In genomic region chr14:84446941-84447641, GRCm38 (mm10) we compare ENCODE assay signal across 7 mouse cellular contexts. TPM values are rescaled to one million over a fixed set of nuclear protein-coding genes. Genes with fewer than 3 reads are reported as not detected.
DNase-seq lines count a peak whose midpoint lies in the region; ATAC-seq lines count a peak whose summit lies in the region.

No protein-coding gene starts in this region.

- intact Hi-C loops in left cerebral cortex, postnatal 14 days (cut with DNase I) = loop anchor here (10.0 kb wide), 1 partner anchor 1458 kb away; no protein-coding TSS in a partner anchor

- ATAC-seq in megakaryocyte, adult 5-6 weeks (ENCODE audit: poor library complexity, severe bottlenecking) = peak; percentile 36

- DNase-seq in adrenal gland, postnatal 10 days = peak; percentile 63
- DNase-seq in embryo, embryonic 10 days (ENCODE audit: low spot score) = peak; percentile 76
- peak; percentile 48 to 68 for DNase-seq in gastrocnemius, postnatal 4 days (ENCODE audit: low spot score in 2 of 2)
- peak; percentile 2 for DNase-seq in induced T-regulatory cell, adult 2 months (ENCODE audit: low read depth)
- peak; percentile 22 to 58 for DNase-seq in left cerebral cortex, postnatal 14 days (ENCODE audit: low spot score in 2 of 2)
- peak; percentile 30 to 35 for DNase-seq in right cerebral cortex, postnatal 36 days (ENCODE audit: low spot score in 2 of 2)

RNA-seq across cellular contexts. Expression of gene Pcdh17, which starts 3.7 kb away (rescaled TPM):
- 10 to 100 TPM; 12.4 to 20.0 TPM for total RNA-seq in adrenal gland, postnatal 10 days (2021)
- 1 to 10 TPM; 7.6 to 8.1 TPM for total RNA-seq in gastrocnemius, postnatal 4 days (2021)
- total RNA-seq in left cerebral cortex, postnatal 14 days (2021) = 10 to 100 TPM; 37.6 to 45.3 TPM
- total RNA-seq in megakaryocyte, adult 5-6 weeks (2015) = not detected in 2 replicates
- 0.08 TPM in 1 of 2 replicates, not detected in the other for total RNA-seq in megakaryocyte, adult 5-6 weeks (2017)

Comparison
In these comparisons a context has a peak if more than half of its experiments do, and no peak if none do; other contexts are left out.
1. Peak in every context shown above with its lines: DNase-seq and ATAC-seq.
2. DNase-seq: peak in every context shown above with its lines; median percentile 76 in embryo, embryonic 10 days; 63 in adrenal gland, postnatal 10 days; 58 in gastrocnemius, postnatal 4 days; 40 in left cerebral cortex, postnatal 14 days; 32 in right cerebral cortex, postnatal 36 days; 2 in induced T-regulatory cell, adult 2 months.
3. RNA of gene Pcdh17, which starts 3.7 kb away (total RNA-seq): 37.6 to 45.3 TPM in left cerebral cortex, postnatal 14 days, 12.4 to 20.0 TPM in adrenal gland, postnatal 10 days and 7.6 to 8.1 TPM in gastrocnemius, postnatal 4 days; 0.08 TPM in megakaryocyte, adult 5-6 weeks; every median in the first group is over 4 times any median in the second.